In the genomic region with DNA sequence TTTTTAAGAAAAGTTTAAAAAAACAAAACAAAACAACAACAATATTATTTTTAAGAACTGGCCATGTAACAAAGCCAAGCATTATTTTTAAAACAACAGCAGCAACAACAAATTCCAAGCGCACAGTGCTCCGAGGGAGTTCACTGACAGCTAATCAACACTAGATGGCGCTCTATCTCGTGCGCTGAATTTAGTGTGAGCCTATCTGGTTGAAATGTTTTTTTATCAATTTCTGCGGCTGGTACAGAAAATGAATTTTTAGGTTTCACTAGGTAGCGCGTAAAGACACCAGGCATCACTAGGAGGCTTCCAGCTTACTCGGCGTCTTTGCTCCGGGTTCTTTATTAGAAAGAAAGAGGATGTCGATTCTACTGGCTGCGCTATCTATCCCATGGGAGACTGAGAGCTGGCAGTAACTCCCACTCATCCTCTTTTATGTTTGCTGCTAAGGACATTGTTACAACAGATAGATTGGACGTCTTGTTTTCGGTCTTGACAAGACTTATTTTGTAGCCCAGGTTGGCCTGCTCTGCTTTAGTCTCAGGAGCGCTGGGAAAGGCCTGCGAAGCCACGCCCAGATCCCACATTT, we compare ENCODE assay signal across 8 mouse cellular contexts. TPM values are rescaled to one million over a fixed set of nuclear protein-coding genes. Genes with fewer than 3 reads are reported as not detected.
DNase-seq lines count a peak whose midpoint lies in the region; ATAC-seq lines count a peak whose summit lies in the region.

No protein-coding gene starts in this region.

- no peak overlapping the region for H3K4me2 ChIP-seq in kidney, embryonic 16.5 days (replicated peaks; ENCODE audit: low read depth, low read length)

- no peak for ATAC-seq in kidney, embryonic 16.5 days (ENCODE audit: low FRiP score, low TSS enrichment)
- ATAC-seq in hematopoietic stem cell, adult 5-6 weeks (replicated peaks in 1 of 2; ENCODE audit: insufficient read depth in 1 of 2, low FRiP score in 2 of 2, low TSS enrichment in 1 of 2, low read depth in 1 of 2, poor library complexity in 2 of 2, severe bottlenecking in 2 of 2) = peak; percentile 65 to 77

- peaks cover 10% of the 10 kb centered on the region for H3K9me3 ChIP-seq in kidney, embryonic 16.5 days (ENCODE audit: low read length)

- DNase-seq in kidney, adult 18-20 months = peak; percentile 43
- DNase-seq in T-cell, adult 2 months (ENCODE audit: low spot score) = peak; percentile 22
- peak; percentile 67 to 77 for DNase-seq in cerebellum, postnatal 14 days
- DNase-seq in liver = peak; percentile 41
- peak; percentile 76 for DNase-seq in naive thymus-derived CD4-positive, alpha-beta T cell, adult 2 months (ENCODE audit: low read depth)
- no peak for DNase-seq in c-Kit-positive CD71-positive TER-119-positive erythroid progenitor cells, embryonic 14.5 days (ENCODE audit: low spot score)

- H3K9ac ChIP-seq in kidney, embryonic 16.5 days (replicated peaks; ENCODE audit: low read length) = no peak overlapping the region

- 50% methylated on average over 18 of the region's 18 CpGs for WGBS in kidney, embryonic 16.5 days

- no peaks in the 10 kb centered on the region for H3K36me3 ChIP-seq in kidney, embryonic 16.5 days (ENCODE audit: insufficient read depth, low read length)

- H3K27me3 ChIP-seq in kidney, embryonic 16.5 days (ENCODE audit: insufficient read depth, low read length) = no peaks in the 10 kb centered on the region

- H3K27ac ChIP-seq in kidney, embryonic 16.5 days (ENCODE audit: low read length) = no peak overlapping the region

- H3K4me1 ChIP-seq in kidney, embryonic 16.5 days (ENCODE audit: insufficient read depth, low read length) = no peaks in the 10 kb centered on the region

- no peak overlapping the region for H3K4me3 ChIP-seq in kidney, embryonic 16.5 days (ENCODE audit: low read length)

RNA-seq across cellular contexts. Expression of gene Snrpf, which starts 22.0 kb away (rescaled TPM):
- polyA plus RNA-seq in kidney, embryonic 16.5 days (2015; fragmentation: Nextera tagmentation; extraction: Ambion mirVana) = 114 and 128 TPM in 2 replicates
- total RNA-seq in hematopoietic stem cell, adult 5-6 weeks (2017) = 124 and 287 TPM in 2 replicates

RNA-seq across cellular contexts. Expression of gene Ntn4, which starts 29.0 kb away (rescaled TPM):
- 0.59 and 1.0 TPM in 2 replicates for polyA plus RNA-seq in kidney, embryonic 16.5 days (2015; fragmentation: Nextera tagmentation; extraction: Ambion mirVana)
- total RNA-seq in hematopoietic stem cell, adult 5-6 weeks (2017) = 0.19 and 1.5 TPM in 2 replicates
